Mouse (Mus musculus) ES-E14 (cell line): ENCODE data around the gene Zfp607b. TPM values are rescaled to one million over a fixed set of nuclear protein-coding genes. Genes with fewer than 3 reads are reported as not detected.

Experiments
- DNase-seq: peaks from one replicate; pipeline ENCODE4 v3.0.0-alpha.2; 2013; ENCODE audit warnings: low read depth, low spot score
- H3K27ac ChIP-seq: 2 replicates; pipeline ENCODE4 v1.5.1; 2012; ENCODE audit warnings: low read depth, mild to moderate bottlenecking, low read length, moderate library complexity, mixed read lengths; ENCODE audit not compliant: poor library complexity, insufficient read depth, severe bottlenecking
- H3K36me3 ChIP-seq: 2 replicates; pipeline ENCODE4 v1.6.1; 2012; ENCODE audit warnings: mild to moderate bottlenecking, low read length, moderate library complexity, mixed read lengths; ENCODE audit not compliant: control insufficient read depth, poor library complexity, insufficient read depth, severe bottlenecking
- H3K4me1 ChIP-seq, 2 experiments: fragments of 150-350 bp in 1 of 2; sonication (generic) in 1 of 2; 2 replicates each; pipeline ENCODE4 v1.6.1; 2012; ENCODE audit warnings: low read length in 2 of 2, mild to moderate bottlenecking in 1 of 2, mixed read lengths in 1 of 2; ENCODE audit not compliant: control insufficient read depth in 2 of 2, insufficient read depth in 2 of 2, poor library complexity in 1 of 2
- H3K4me3 ChIP-seq, 2 experiments: fragments of 150-350 bp in 1 of 2; sonication (generic) in 1 of 2; 2 replicates each; pipeline ENCODE4 v1.5.1; 2012; ENCODE audit warnings: low read length in 2 of 2, low read depth in 1 of 2, mild to moderate bottlenecking in 1 of 2, mixed read lengths in 1 of 2; ENCODE audit not compliant: insufficient read depth in 1 of 2, poor library complexity in 1 of 2, severe bottlenecking in 1 of 2
- H3K9ac ChIP-seq: 2 replicates; pipeline ENCODE4 v1.6.1; 2012; ENCODE audit warnings: low read depth, mild to moderate bottlenecking, low read length, mixed read lengths; ENCODE audit not compliant: poor library complexity, insufficient read depth, severe bottlenecking
- H3K9me3 ChIP-seq: fragments of 150-350 bp; sonication (generic); 2 replicates; pipeline ENCODE4 v1.6.1; 2012; ENCODE audit warnings: low read depth, mild to moderate bottlenecking, low read length; ENCODE audit not compliant: control insufficient read depth, insufficient read depth
- CHD2 ChIP-seq: IDR thresholded peaks from 2 replicates; pipeline ENCODE4 v1.6.1; 2014; ENCODE audit warnings: mild to moderate bottlenecking, low read depth, low read length, inconsistent platforms
- HCFC1 ChIP-seq: IDR thresholded peaks from 2 replicates; pipeline ENCODE4 v1.6.1; 2012; ENCODE audit warnings: low read length, inconsistent platforms, borderline replicate concordance; ENCODE audit not compliant: insufficient read depth
- MAFK ChIP-seq: IDR thresholded peaks from 2 replicates; pipeline ENCODE4 v1.6.1; 2014; ENCODE audit warnings: mild to moderate bottlenecking, low read depth, low read length, inconsistent platforms; ENCODE audit not compliant: insufficient read depth
- ZC3H11A ChIP-seq: IDR thresholded peaks from 2 replicates; pipeline ENCODE4 v1.6.1; 2012; ENCODE audit warnings: low read depth, mild to moderate bottlenecking, inconsistent platforms, low read length, borderline replicate concordance
- ZNF384 ChIP-seq: IDR thresholded peaks from 2 replicates; pipeline ENCODE4 v1.6.1; 2012; ENCODE audit warnings: low read depth, low read length, inconsistent platforms
- in situ Hi-C, 2 experiments: fragments of 600-800 bp; cut with MboI; formaldehyde crosslinking; loops; one replicate each; pipeline ENCODE4 v1.15.1; 2025; ENCODE audit warnings: low sequenced_read_pairs in 2 of 2, inconsistent platforms in 1 of 2; ENCODE audit not compliant: unreplicated experiment in 2 of 2
- total RNA-seq: library from RNA; depleted of rRNA; stranded (reverse); fragments of 300-350 nt; gene quantifications from 2 replicates; pipeline ENCODE4 v1.2.3, GENCODE M21; 2012; rRNA removed

Gene Zfp607b
- total RNA-seq, result 5.3 and 6.6 TPM in 2 replicates

DNA sequence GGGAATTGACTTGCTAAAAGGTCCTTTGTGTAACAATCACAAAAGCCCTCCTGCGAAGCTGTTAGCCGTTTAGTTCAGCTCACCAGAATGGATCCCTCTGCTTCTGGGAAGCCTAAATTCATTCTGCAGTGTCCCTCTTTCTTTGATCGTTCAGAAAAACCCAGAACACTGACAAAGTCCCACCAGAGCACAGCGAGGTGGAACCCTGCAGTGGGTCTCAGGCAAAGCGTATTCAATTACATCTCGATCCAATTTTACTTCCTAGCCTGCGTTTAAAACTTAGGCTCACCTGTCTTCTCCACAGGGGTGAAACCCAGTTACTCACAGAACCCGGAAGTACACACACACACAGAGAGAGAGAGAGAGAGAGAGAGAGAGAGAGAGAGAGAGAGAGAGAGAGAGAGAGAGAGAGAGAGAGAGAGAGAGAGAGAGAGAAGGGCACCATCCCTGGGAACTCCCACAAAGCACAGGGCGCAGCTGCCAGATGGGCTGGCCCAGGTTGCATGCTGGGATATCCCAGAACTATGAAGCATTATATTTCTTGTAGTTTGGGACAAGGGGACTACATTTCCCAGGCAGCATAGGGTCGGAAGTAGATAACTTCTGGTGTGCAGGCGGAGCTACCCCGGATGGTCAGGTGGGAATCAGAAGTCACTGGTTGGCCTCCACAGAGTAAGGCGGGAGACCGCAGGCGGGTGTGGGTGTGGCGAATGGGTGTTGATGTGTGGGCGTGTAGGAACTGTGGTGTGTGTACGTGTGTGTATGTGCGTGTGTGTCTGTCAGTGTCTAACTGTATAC is at the start of gene Zfp607b:
Gene Zfp607b, plus strand, starts transcription at position 526 of the 798 bp plus-strand sequence.
- Histone ChIP-seq H3K4me3 (peak within 1 kb of the TSS; percentile 52 to 64), H3K9me3 (no peaks in the 10 kb centered on the region), H3K27ac (peak within 1 kb of the TSS; percentile 0; the same call in 1 of the 2 replicates), H3K9ac (peak within 1 kb of the TSS; percentile 67), H3K36me3 (no peaks in the 10 kb centered on the region), H3K4me1 (peaks cover 0 to 6% of the 10 kb centered on the region in 2 experiments; a peak in 2 of 4 replicates)
- in situ Hi-C loops, result loop anchor here in 1 of 2 experiments (25.0 kb wide), 1 partner anchor 402 kb away; no protein-coding TSS in a partner anchor
- peak; percentile 93 for TF ChIP-seq HCFC1
- TF ChIP-seq ZC3H11A, result no peak
- no peak for TF ChIP-seq CHD2
- TF ChIP-seq ZNF384, result no peak
- TF ChIP-seq MAFK, result no peak
- peak; percentile 93 for DNase-seq

DNA sequence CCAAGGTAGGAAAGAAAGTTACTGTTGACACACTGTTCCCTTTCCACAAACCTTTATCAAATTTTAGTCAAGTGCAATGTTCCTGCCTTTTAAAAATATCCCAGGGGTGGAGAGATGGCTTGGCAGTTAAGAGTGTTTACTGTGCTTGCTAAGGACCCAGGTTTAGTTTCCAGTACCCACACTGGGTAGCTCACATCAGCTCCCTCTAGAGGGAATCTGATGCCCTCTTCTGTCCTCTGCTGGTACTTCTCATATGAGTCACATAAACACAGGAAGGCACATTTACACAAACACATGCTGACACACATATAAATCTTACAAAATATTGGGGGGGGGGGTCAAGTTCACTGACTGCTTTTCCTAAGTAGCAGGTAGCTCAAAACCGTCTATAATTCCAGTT is 44.7 kb upstream of the Zfp607b start:
- H3K9me3 ChIP-seq, result no peaks in the 10 kb centered on the region
- no peaks in the 10 kb centered on the region for H3K36me3 ChIP-seq
- TF ChIP-seq ZC3H11A (0 out of 2 replicates have a peak, but pooled peaks have one; percentile 19), CHD2 (no peak), ZNF384 (peak; percentile 43; the same call in 1 of the 2 replicates)
- H3K9ac ChIP-seq, result no peak overlapping the region
- no peak overlapping the region for H3K4me3 ChIP-seq
- H3K4me1 ChIP-seq, result peaks cover 0 to 2% of the 10 kb centered on the region in 2 experiments; a peak in 2 of 4 replicates
- in situ Hi-C loops, result no loop called here
- DNase-seq, result no peak
- H3K27ac ChIP-seq, result no peak overlapping the region

DNA sequence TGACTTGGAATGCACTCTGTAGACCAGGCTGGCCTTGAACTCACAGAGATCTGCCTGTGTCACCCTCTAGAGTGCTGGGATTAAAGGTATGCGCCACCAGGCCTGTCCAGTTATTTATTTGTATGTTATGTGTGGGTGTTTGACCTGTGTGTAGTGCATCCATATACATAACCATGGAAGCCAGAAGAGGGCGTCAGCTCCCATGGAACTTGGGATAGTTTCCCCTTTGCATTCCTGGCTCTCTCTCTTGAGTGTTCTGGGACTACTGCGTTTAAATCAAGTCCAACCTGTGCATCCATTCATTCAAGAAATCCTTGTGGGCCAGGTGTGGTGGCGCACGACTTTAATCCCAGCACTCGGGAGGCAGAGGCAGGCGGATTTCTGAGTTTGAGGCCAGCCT is 42.6 kb upstream of the Zfp607b start:
- in situ Hi-C loops, result no loop called here
- no peak overlapping the region for H3K4me3 ChIP-seq
- H3K27ac ChIP-seq, result peak overlapping the region; percentile 78
- H3K4me1 ChIP-seq, result peaks cover 0 to 2% of the 10 kb centered on the region in 2 experiments; a peak in 2 of 4 replicates
- DNase-seq, result no peak
- no peaks in the 10 kb centered on the region for H3K36me3 ChIP-seq
- H3K9ac ChIP-seq, result no peak overlapping the region
- TF ChIP-seq ZC3H11A (no peak), CHD2 (no peak), ZNF384 (no peak), HCFC1 (no peak), MAFK (no peak)
- H3K9me3 ChIP-seq, result no peaks in the 10 kb centered on the region

DNA sequence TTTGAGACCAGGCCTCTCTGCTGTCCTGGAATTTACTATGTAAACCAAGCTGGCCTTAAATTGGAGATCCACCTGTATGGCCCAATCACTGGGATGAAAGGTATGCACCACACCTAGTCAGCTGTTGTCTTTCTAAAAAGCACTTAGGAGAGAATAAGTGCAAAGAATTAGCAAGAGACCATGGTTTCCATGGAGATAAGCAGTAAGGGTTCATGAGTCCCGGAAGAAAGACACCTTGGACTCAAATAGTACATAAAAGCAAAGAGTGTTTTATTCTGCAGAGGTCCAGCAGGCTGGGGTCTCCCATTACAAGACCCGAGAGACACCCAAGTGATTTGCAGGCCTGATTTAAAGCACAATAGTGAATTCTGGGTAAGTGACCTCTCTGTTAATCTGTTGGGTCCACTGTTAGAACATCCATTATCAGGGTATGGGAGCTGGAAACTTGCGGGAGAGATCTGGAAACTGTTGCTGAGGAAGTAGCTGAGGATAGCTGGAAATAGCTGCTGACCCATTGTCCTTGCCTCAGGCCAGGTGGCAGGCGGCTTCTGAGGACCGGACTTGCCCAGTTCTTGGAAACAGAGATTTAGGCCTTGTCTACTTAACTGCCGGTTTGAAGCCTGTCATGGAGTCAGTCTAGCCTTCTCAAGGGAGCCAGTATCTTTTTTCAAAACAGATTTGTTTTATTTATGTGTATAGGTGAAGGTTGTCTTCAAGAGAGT is 41.7 kb upstream of the Zfp607b start:
- H3K4me1 ChIP-seq, result peaks cover 0 to 2% of the 10 kb centered on the region in 2 experiments; a peak in 2 of 4 replicates
- no peak for DNase-seq
- peak overlapping the region; percentile 87 for H3K27ac ChIP-seq
- 0 out of 4 replicates have a peak overlapping the region, but pooled peaks of 1 of the 2 experiments have one; percentile 22 for H3K4me3 ChIP-seq
- no peak for TF ChIP-seq MAFK
- no peak for TF ChIP-seq ZNF384
- TF ChIP-seq ZC3H11A, result no peak
- TF ChIP-seq CHD2, result no peak
- TF ChIP-seq HCFC1, result no peak
- no peaks in the 10 kb centered on the region for H3K9me3 ChIP-seq
- H3K36me3 ChIP-seq, result no peaks in the 10 kb centered on the region
- in situ Hi-C loops, result no loop called here
- H3K9ac ChIP-seq, result no peak overlapping the region
